Mouse (Mus musculus): ENCODE measurements around the gene Gm1673. TPM values are rescaled to one million over a fixed set of nuclear protein-coding genes. Genes with fewer than 3 reads are reported as not detected.

Gene Gm1673
- polyA plus RNA-seq, 1 experiment = 9.8 TPM

DNA sequence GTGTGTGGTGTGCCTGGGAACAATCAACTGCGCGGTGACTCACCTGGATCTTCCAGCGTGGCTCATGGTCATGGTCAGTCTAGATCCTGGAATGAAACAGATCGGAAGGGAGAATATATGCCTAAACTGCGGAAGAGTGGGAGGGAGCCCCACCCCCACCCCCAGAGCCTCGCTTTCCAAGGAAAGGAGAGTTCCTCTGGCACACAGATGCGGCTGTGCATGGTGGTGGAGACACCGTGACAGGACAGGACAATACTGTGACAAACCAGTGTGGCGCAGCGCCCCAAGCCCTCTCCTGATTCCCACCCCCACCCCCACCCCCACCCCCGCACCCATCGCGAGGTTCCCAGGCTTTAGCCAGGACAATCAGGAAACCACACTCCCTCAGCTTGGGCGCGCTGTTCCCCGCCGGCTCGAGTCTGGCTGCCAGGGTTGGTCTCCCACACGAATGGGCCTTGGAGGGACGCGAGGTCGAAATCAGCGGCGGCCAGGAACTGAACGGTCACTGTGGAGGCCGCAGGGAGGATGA is 438 bp upstream of the Gm1673 start:
- TF ChIP-seq POLR2A (IDR thresholded peaks at IDR 0.05; ENCODE audit: low read depth, low read length) (no peak), CTCF (IDR thresholded peaks at IDR 0.05; ENCODE audit: extremely low read depth, insufficient read length, insufficient replicate concordance, low read depth, low read length) (no peak)
- Histone ChIP-seq H3K4me1 (ENCODE audit: control insufficient read depth, insufficient read depth, insufficient read length, low read length) (peaks cover 5% of the 10 kb centered on the region; the same call in 1 of the 2 replicates), H3K4me3 (ENCODE audit: low read depth, low read length) (peak overlapping the region; percentile 71), H3K27ac (ENCODE audit: insufficient read depth, low read depth, low read length) (no peak overlapping the region), H3K27me3 (ENCODE audit: control insufficient read depth, insufficient read depth, low read length) (peaks cover 21% of the 10 kb centered on the region), H3K36me3 (ENCODE audit: control insufficient read depth, insufficient read depth, low read length) (no peaks in the 10 kb centered on the region)
- 8% methylated on average over 26 of the region's 26 CpGs for WGBS

DNA sequence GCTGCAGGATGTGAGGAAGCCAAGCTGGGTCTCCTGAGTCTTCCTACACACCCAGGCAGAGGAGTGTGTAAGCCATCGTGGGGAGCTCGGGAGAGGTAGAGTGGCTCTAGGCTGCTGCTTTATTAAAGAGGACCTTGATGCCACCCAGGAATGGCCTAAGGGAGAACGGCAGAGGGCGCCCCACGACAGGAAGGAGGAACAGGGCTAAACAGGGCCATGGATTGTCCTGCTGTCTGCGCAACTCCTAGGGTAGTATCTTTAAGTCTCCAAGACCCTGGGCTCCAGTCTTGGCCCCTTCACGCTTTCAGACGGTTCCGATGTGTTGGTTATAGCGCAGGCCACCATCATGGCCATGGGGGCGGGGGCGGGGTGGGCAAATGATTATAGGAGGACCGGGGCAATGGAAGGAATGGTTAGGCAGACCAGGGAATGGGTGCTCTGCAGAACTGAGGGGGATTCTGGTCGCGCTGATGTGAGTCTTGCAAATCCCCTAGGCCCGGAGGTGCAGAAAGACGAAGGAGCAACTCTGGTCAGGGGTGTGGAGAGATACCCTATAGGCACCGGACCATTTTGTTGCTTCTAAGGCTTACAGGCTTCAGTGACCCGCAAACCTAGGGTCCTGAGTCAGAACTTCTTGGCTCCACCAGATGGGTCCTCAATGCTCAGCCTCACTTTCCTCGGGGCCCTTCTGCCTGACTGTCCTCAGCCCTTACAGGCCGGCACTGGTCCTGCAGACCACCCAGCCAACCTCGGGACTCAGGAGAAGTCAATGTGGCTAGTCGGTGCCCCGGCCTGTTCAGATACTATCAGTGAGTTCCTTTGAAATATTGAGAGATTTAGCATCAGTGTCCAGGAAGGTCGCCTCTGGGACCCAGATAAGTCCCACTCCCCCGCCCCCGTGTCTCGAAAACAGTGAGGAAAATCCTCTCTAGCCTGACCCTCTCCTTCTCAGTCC is 11.7 kb downstream of the Gm1673 start:
- WGBS = 41% methylated on average over 28 of the region's 28 CpGs
- H3K4me3 ChIP-seq (ENCODE audit: low read depth, low read length) = no peak overlapping the region

DNA sequence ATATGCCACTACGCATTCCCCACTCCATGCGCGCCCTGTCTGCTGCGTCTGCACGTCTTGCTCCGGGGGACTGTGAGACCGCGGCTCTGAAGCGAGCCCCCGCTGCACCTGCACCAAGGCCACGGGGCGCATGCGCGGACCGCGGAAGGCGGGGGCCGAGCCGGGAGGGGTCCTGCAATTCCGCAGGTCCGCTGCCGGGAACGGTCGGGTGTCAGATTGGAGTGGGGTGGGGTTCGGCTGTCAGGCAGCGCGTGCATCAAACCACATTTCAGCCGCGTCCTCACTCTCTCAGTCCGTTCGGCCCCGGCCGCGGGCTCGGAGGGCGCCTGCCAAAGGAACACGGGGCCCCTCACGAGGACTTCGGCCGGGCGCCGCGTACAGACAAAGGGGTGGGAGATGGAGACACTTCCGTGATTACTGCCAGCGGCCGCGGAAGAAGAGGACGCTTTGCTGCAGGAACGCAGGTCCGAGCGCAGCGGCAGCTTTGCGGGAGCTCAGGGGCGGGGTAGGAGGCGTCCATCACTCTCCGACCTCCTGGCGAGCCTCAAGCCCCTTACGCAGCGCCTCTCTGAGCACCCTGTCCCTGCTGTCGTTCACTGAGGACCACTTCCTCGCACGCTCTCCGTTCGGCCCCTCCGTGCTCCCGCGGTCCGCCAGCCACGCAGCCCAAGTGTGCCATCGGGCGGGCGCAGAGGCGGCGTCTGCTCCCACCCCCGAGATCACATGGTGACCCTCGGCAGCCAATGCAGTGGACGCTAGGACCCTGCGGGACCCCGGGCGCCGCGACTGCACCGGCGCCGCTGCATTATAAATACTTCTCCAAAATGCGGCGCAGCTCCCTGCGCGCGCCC is 12.8 kb downstream of the Gm1673 start, which contains the start of gene Nat8l:
TSS of gene Nat8l (plus strand) at position 142 of the 851 bp plus-strand sequence.
- WGBS = 1% methylated on average over 90 of the region's 90 CpGs
- H3K36me3 ChIP-seq (ENCODE audit: control insufficient read depth, insufficient read depth, low read length) = no peaks in the 10 kb centered on the region

More for the DNA sequence above, 11.7 kb downstream of the Gm1673 start:
- H3K4me1 ChIP-seq (ENCODE audit: control insufficient read depth, insufficient read depth, insufficient read length, low read length) = peaks cover 4% of the 10 kb centered on the region
- no peak overlapping the region for H3K27ac ChIP-seq (ENCODE audit: insufficient read depth, low read depth, low read length)
- H3K27me3 ChIP-seq (ENCODE audit: control insufficient read depth, insufficient read depth, low read length) = peaks cover 38% of the 10 kb centered on the region
- TF ChIP-seq CTCF (IDR thresholded peaks at IDR 0.05; ENCODE audit: extremely low read depth, insufficient read length, insufficient replicate concordance, low read depth, low read length) (peak; percentile 29; the same call in 1 of the 2 replicates), POLR2A (IDR thresholded peaks at IDR 0.05; ENCODE audit: low read depth, low read length) (no peak)
- no peaks in the 10 kb centered on the region for H3K36me3 ChIP-seq (ENCODE audit: control insufficient read depth, insufficient read depth, low read length)

GRCm38 (mm10) chr5:33996694-33997045 is 13.4 kb downstream of the Gm1673 start:
- no peaks in the 10 kb centered on the region for H3K36me3 ChIP-seq (ENCODE audit: control insufficient read depth, insufficient read depth, low read length)
- H3K4me3 ChIP-seq (ENCODE audit: low read depth, low read length) = peak overlapping the region; percentile 60
- no peak overlapping the region for H3K27ac ChIP-seq (ENCODE audit: insufficient read depth, low read depth, low read length)
- TF ChIP-seq POLR2A (IDR thresholded peaks at IDR 0.05; ENCODE audit: low read depth, low read length) (no peak), CTCF (IDR thresholded peaks at IDR 0.05; ENCODE audit: extremely low read depth, insufficient read length, insufficient replicate concordance, low read depth, low read length) (no peak)
- peaks cover 38% of the 10 kb centered on the region for H3K27me3 ChIP-seq (ENCODE audit: control insufficient read depth, insufficient read depth, low read length)
- 1% methylated on average over 55 of the region's 55 CpGs for WGBS
- H3K4me1 ChIP-seq (ENCODE audit: control insufficient read depth, insufficient read depth, insufficient read length, low read length) = peaks cover 4% of the 10 kb centered on the region

More for the DNA sequence above, 12.8 kb downstream of the Gm1673 start, which contains the start of gene Nat8l:
- H3K27me3 ChIP-seq (ENCODE audit: control insufficient read depth, insufficient read depth, low read length) = peaks cover 38% of the 10 kb centered on the region
- H3K4me1 ChIP-seq (ENCODE audit: control insufficient read depth, insufficient read depth, insufficient read length, low read length) = peaks cover 4% of the 10 kb centered on the region
- no peak within 1 kb of the TSS for H3K27ac ChIP-seq (ENCODE audit: insufficient read depth, low read depth, low read length)
- peak within 1 kb of the TSS; percentile 60 for H3K4me3 ChIP-seq (ENCODE audit: low read depth, low read length)
- TF ChIP-seq POLR2A (IDR thresholded peaks at IDR 0.05; ENCODE audit: low read depth, low read length) = no peak
- no peak for TF ChIP-seq CTCF (IDR thresholded peaks at IDR 0.05; ENCODE audit: extremely low read depth, insufficient read length, insufficient replicate concordance, low read depth, low read length)

- Histone ChIP-seq H3K27me3 (ENCODE audit: control insufficient read depth, insufficient read depth, low read length) (peaks cover 38% of the 10 kb centered on the region), H3K4me1 (ENCODE audit: control insufficient read depth, insufficient read depth, insufficient read length, low read length) (peaks cover 4% of the 10 kb centered on the region), H3K4me3 (ENCODE audit: low read depth, low read length) (peak overlapping the region; percentile 60), H3K36me3 (ENCODE audit: control insufficient read depth, insufficient read depth, low read length) (no peaks in the 10 kb centered on the region), H3K27ac (ENCODE audit: insufficient read depth, low read depth, low read length) (no peak overlapping the region)
- 2% methylated on average over 80 of the region's 80 CpGs for WGBS
- TF ChIP-seq POLR2A (IDR thresholded peaks at IDR 0.05; ENCODE audit: low read depth, low read length) (no peak), CTCF (IDR thresholded peaks at IDR 0.05; ENCODE audit: extremely low read depth, insufficient read length, insufficient replicate concordance, low read depth, low read length) (no peak)
These were observed 14.0 kb downstream of the Gm1673 start for GRCm38 (mm10) chr5:33997051-33997741.

- TF ChIP-seq CTCF (IDR thresholded peaks at IDR 0.05; ENCODE audit: extremely low read depth, insufficient read length, insufficient replicate concordance, low read depth, low read length) = no peak
- TF ChIP-seq POLR2A (IDR thresholded peaks at IDR 0.05; ENCODE audit: low read depth, low read length) = no peak
- peaks cover 38% of the 10 kb centered on the region for H3K27me3 ChIP-seq (ENCODE audit: control insufficient read depth, insufficient read depth, low read length)
- no peak overlapping the region for H3K27ac ChIP-seq (ENCODE audit: insufficient read depth, low read depth, low read length)
- WGBS = 74% methylated on average over 20 of the region's 20 CpGs
- no peaks in the 10 kb centered on the region for H3K36me3 ChIP-seq (ENCODE audit: control insufficient read depth, insufficient read depth, low read length)
- H3K4me1 ChIP-seq (ENCODE audit: control insufficient read depth, insufficient read depth, insufficient read length, low read length) = peaks cover 4% of the 10 kb centered on the region
- H3K4me3 ChIP-seq (ENCODE audit: low read depth, low read length) = no peak overlapping the region
These were observed 14.7 kb downstream of the Gm1673 start for GRCm38 (mm10) chr5:33997829-33998504.
